ENCODE assay signal across 16 mouse cellular contexts in genomic region chr13:84438444-84438766, GRCm38 (mm10).
DNase-seq lines count a peak whose midpoint lies in the region; ATAC-seq lines count a peak whose summit lies in the region.
"Had no signal": no experiment of that assay in that cellular context is flagged by ENCODE, and none has a peak within 500 bp of the region (broad histone marks: within the 10 kb centered on the region; RNA-seq: fewer than 3 reads in every experiment).

No protein-coding gene starts in this region.

- no peaks in the 10 kb centered on the region for H3K27me3 ChIP-seq in forebrain, embryonic 12.5 days
- H3K27me3 ChIP-seq in forebrain, embryonic 16.5 days (replicated peaks; ENCODE audit: control insufficient read depth, insufficient read depth, low read length), result no peaks in the 10 kb centered on the region
- H3K27me3 ChIP-seq in midbrain, embryonic 12.5 days, result no peaks in the 10 kb centered on the region
- H3K27me3 ChIP-seq in midbrain, embryonic 14.5 days (ENCODE audit: control insufficient read depth, insufficient read depth, low read length), result no peaks in the 10 kb centered on the region
- H3K27me3 ChIP-seq in forebrain, embryonic 14.5 days (replicated peaks; ENCODE audit: control insufficient read depth, insufficient read depth, low read length), result no peaks in the 10 kb centered on the region
- H3K27me3 ChIP-seq in embryonic facial prominence, embryonic 10.5 days (replicated peaks; ENCODE audit: low read depth, poor library complexity, severe bottlenecking), result no peaks in the 10 kb centered on the region
- H3K27me3 ChIP-seq: embryonic facial prominence, embryonic 12.5 days had no signal

- no peak for DNase-seq in midbrain, embryonic 14.5 days
- peak; percentile 16 for DNase-seq in forebrain, embryonic 14.5 days (ENCODE audit: low spot score)
- DNase-seq in embryonic facial prominence, embryonic 10.5 days (ENCODE audit: low spot score), result no peak
- no peak for DNase-seq in embryo, embryonic 9.5 days (ENCODE audit: extremely low spot score)
- DNase-seq: adrenal gland, adult 2 months; adrenal gland, postnatal 10 days; adrenal gland, postnatal 25 days; cerebellum, adult 11-12 months; cerebellum, adult 2 months; cerebellum, adult 9-10 months; cerebellum, postnatal 10 days; cerebellum, postnatal 25 days had no signal

- ATAC-seq in forebrain, embryonic 12.5 days (ENCODE audit: low FRiP score), result peak; percentile 65
- no peak for ATAC-seq in forebrain, embryonic 16.5 days
- ATAC-seq in midbrain, embryonic 12.5 days (ENCODE audit: low FRiP score, low read depth), result peak; percentile 47; the same call in 1 of the 2 replicates
- ATAC-seq in midbrain, embryonic 14.5 days (ENCODE audit: low FRiP score, low TSS enrichment), result no peak
- peak; percentile 66 for ATAC-seq in forebrain, embryonic 14.5 days

- no peaks in the 10 kb centered on the region for H3K9me3 ChIP-seq in forebrain, embryonic 12.5 days
- no peaks in the 10 kb centered on the region for H3K9me3 ChIP-seq in forebrain, embryonic 16.5 days (ENCODE audit: control insufficient read depth, low read length)
- H3K9me3 ChIP-seq in midbrain, embryonic 12.5 days, result no peaks in the 10 kb centered on the region
- H3K9me3 ChIP-seq in midbrain, embryonic 14.5 days (ENCODE audit: control insufficient read depth, low read length), result no peaks in the 10 kb centered on the region
- H3K9me3 ChIP-seq in forebrain, embryonic 14.5 days (replicated peaks; ENCODE audit: control insufficient read depth, low read length), result no peaks in the 10 kb centered on the region
- H3K9me3 ChIP-seq in embryonic facial prominence, embryonic 10.5 days, result no peaks in the 10 kb centered on the region
- H3K9me3 ChIP-seq: embryonic facial prominence, embryonic 12.5 days had no signal

- H3K4me3 ChIP-seq in forebrain, embryonic 12.5 days (replicated peaks), result no peak overlapping the region
- H3K4me3 ChIP-seq in forebrain, embryonic 16.5 days (replicated peaks; ENCODE audit: low read length), result no peak overlapping the region
- H3K4me3 ChIP-seq in midbrain, embryonic 12.5 days, result no peak overlapping the region
- no peak overlapping the region for H3K4me3 ChIP-seq in midbrain, embryonic 14.5 days (replicated peaks; ENCODE audit: low read depth, low read length)
- H3K4me3 ChIP-seq in forebrain, embryonic 14.5 days (ENCODE audit: low read depth, low read length), result no peak overlapping the region
- no peak overlapping the region for H3K4me3 ChIP-seq in embryonic facial prominence, embryonic 10.5 days
- H3K4me3 ChIP-seq: embryonic facial prominence, embryonic 12.5 days had no signal

- H3K9ac ChIP-seq in forebrain, embryonic 12.5 days, result no peak overlapping the region
- no peak overlapping the region for H3K9ac ChIP-seq in forebrain, embryonic 16.5 days (replicated peaks; ENCODE audit: low read depth, low read length)
- H3K9ac ChIP-seq in midbrain, embryonic 12.5 days (replicated peaks), result no peak overlapping the region
- no peak overlapping the region for H3K9ac ChIP-seq in midbrain, embryonic 14.5 days (replicated peaks; ENCODE audit: low read length)
- no peak overlapping the region for H3K9ac ChIP-seq in forebrain, embryonic 14.5 days (ENCODE audit: low read length)
- H3K9ac ChIP-seq: embryonic facial prominence, embryonic 12.5 days had no signal

- no peaks in the 10 kb centered on the region for H3K36me3 ChIP-seq in forebrain, embryonic 12.5 days (replicated peaks)
- no peaks in the 10 kb centered on the region for H3K36me3 ChIP-seq in forebrain, embryonic 16.5 days (ENCODE audit: control insufficient read depth, insufficient read depth)
- no peaks in the 10 kb centered on the region for H3K36me3 ChIP-seq in midbrain, embryonic 12.5 days
- H3K36me3 ChIP-seq in midbrain, embryonic 14.5 days (ENCODE audit: control insufficient read depth, insufficient read depth, low read length), result no peaks in the 10 kb centered on the region
- H3K36me3 ChIP-seq in forebrain, embryonic 14.5 days (ENCODE audit: control insufficient read depth, insufficient read depth, low read length), result no peaks in the 10 kb centered on the region
- H3K36me3 ChIP-seq in embryonic facial prominence, embryonic 10.5 days (replicated peaks), result no peaks in the 10 kb centered on the region
- H3K36me3 ChIP-seq: embryonic facial prominence, embryonic 12.5 days had no signal

- 38% methylated on average over 2 of the region's 2 CpGs for whole genome bisulfite sequencing in forebrain, embryonic 12.5 days
- whole genome bisulfite sequencing in forebrain, embryonic 16.5 days, result 18% methylated on average over 2 of the region's 2 CpGs
- 64% methylated on average over 2 of the region's 2 CpGs for WGBS in midbrain, embryonic 12.5 days
- 82% methylated on average over 2 of the region's 2 CpGs for WGBS in midbrain, embryonic 14.5 days
- 30% methylated on average over 2 of the region's 2 CpGs for WGBS in forebrain, embryonic 14.5 days
- WGBS in embryonic facial prominence, embryonic 10.5 days, result 78% methylated on average over 2 of the region's 2 CpGs

- no peak overlapping the region for H3K27ac ChIP-seq in forebrain, embryonic 12.5 days
- H3K27ac ChIP-seq in forebrain, embryonic 16.5 days (ENCODE audit: low read length), result no peak overlapping the region
- H3K27ac ChIP-seq in midbrain, embryonic 12.5 days (replicated peaks), result no peak overlapping the region
- no peak overlapping the region for H3K27ac ChIP-seq in midbrain, embryonic 14.5 days (replicated peaks; ENCODE audit: low read depth, low read length)
- H3K27ac ChIP-seq in forebrain, embryonic 14.5 days (ENCODE audit: low read depth, low read length), result no peak overlapping the region
- no peak overlapping the region for H3K27ac ChIP-seq in embryonic facial prominence, embryonic 10.5 days (replicated peaks)
- H3K27ac ChIP-seq: embryonic facial prominence, embryonic 12.5 days had no signal

- no peak overlapping the region for H3K4me2 ChIP-seq in forebrain, embryonic 12.5 days
- H3K4me2 ChIP-seq in forebrain, embryonic 16.5 days (ENCODE audit: low read length), result no peak overlapping the region
- no peak overlapping the region for H3K4me2 ChIP-seq in midbrain, embryonic 12.5 days (replicated peaks)
- no peak overlapping the region for H3K4me2 ChIP-seq in midbrain, embryonic 14.5 days (ENCODE audit: low read length)
- H3K4me2 ChIP-seq in forebrain, embryonic 14.5 days (ENCODE audit: low read length), result no peak overlapping the region
- H3K4me2 ChIP-seq: embryonic facial prominence, embryonic 12.5 days had no signal

- peaks cover 6% of the 10 kb centered on the region; the same call in 1 of the 2 replicates for H3K4me1 ChIP-seq in forebrain, embryonic 12.5 days
- peaks cover 2% of the 10 kb centered on the region for H3K4me1 ChIP-seq in forebrain, embryonic 16.5 days (replicated peaks; ENCODE audit: control insufficient read depth, insufficient read depth, low read length)
- H3K4me1 ChIP-seq in midbrain, embryonic 12.5 days, result peaks cover 12% of the 10 kb centered on the region; the same call in 1 of the 2 replicates
- H3K4me1 ChIP-seq in midbrain, embryonic 14.5 days (ENCODE audit: control insufficient read depth, insufficient read depth, low read length), result no peaks in the 10 kb centered on the region
- H3K4me1 ChIP-seq in forebrain, embryonic 14.5 days (ENCODE audit: control insufficient read depth, insufficient read depth, low read length), result peaks cover 5% of the 10 kb centered on the region; the same call in 1 of the 2 replicates
- H3K4me1 ChIP-seq in embryonic facial prominence, embryonic 10.5 days, result no peaks in the 10 kb centered on the region
- H3K4me1 ChIP-seq: embryonic facial prominence, embryonic 12.5 days had no signal

Comparison
In these comparisons a context has a peak if more than half of its experiments do, and no peak if none do; other contexts are left out.
1. ATAC-seq: peak in forebrain, embryonic 12.5 days (single experiment), midbrain, embryonic 12.5 days (single experiment) and forebrain, embryonic 14.5 days (single experiment); none in forebrain, embryonic 16.5 days (single experiment) and midbrain, embryonic 14.5 days (single experiment).